Mouse (Mus musculus) E14TG2a.4 (cell line): ENCODE measurements at regions not wholly inside any gene's neighbourhood (a gene's known extent, or its start where the extent isn't known, plus 50 kb on each side); places are given as distances from the start of the nearest gene placed in this dataset.

Experiments
- CTCF ChIP-seq: conservative IDR thresholded peaks from 2 replicates; pipeline ENCODE4 v1.5.1; 2014; ENCODE audit warnings: low read length
- POU5F1 ChIP-seq: IDR thresholded peaks from 2 replicates; pipeline ENCODE4 v1.6.1; 2014; ENCODE audit warnings: low read length, borderline replicate concordance

- TF ChIP-seq CTCF: no peak
- TF ChIP-seq POU5F1: no peak
Measured at GRCm38 (mm10) chr17:68103346-68103745, 99.4 kb upstream of the Arhgap28 start.
